ENCODE assay signal across 8 mouse cellular contexts in genomic region chr12:59067095-59067494, GRCm38 (mm10). TPM values are rescaled to one million over a fixed set of nuclear protein-coding genes. Genes with fewer than 3 reads are reported as not detected.
DNase-seq lines count a peak whose midpoint lies in the region; ATAC-seq and TF ChIP-seq lines count a peak whose summit lies in the region.

No protein-coding gene starts in this region.

- H3K4me1 ChIP-seq in heart, embryonic 14.5 days (ENCODE audit: control insufficient read depth in 2 of 2, insufficient read depth in 2 of 2, low read length in 2 of 2) = peaks cover 0 to 8% of the 10 kb centered on the region in 2 experiments; a peak in 2 of 4 replicates
- peaks cover 5 to 9% of the 10 kb centered on the region in 2 experiments for H3K4me1 ChIP-seq in liver, embryonic 14.5 days (replicated peaks; ENCODE audit: control insufficient read depth in 2 of 2, insufficient read depth in 2 of 2, low read length in 1 of 2)
- H3K4me1 ChIP-seq in olfactory bulb, adult 2 months (ENCODE audit: control insufficient read depth, insufficient read depth, low read length) = peaks cover 2% of the 10 kb centered on the region; the same call in 1 of the 2 replicates

- H3K4me3 ChIP-seq in heart, embryonic 14.5 days (ENCODE audit: control insufficient read depth in 1 of 2, insufficient read depth in 1 of 2, low read depth in 1 of 2, low read length in 2 of 2) = peak overlapping the region; percentile 80 to 100
- peak overlapping the region; percentile 82 to 89 for H3K4me3 ChIP-seq in liver, embryonic 14.5 days (ENCODE audit: insufficient read depth in 1 of 2, low read depth in 2 of 2, low read length in 2 of 2)
- H3K4me3 ChIP-seq in olfactory bulb, adult 2 months (ENCODE audit: insufficient read depth, low read depth, low read length) = peak overlapping the region; percentile 96

- no peak for TF ChIP-seq POLR2A in olfactory bulb, adult 2 months (IDR thresholded peaks at IDR 0.05; ENCODE audit: insufficient read depth, low read depth, low read length)

- peak overlapping the region; percentile 88 for H3K27ac ChIP-seq in heart, embryonic 14.5 days (replicated peaks in 1 of 2; ENCODE audit: control insufficient read depth in 1 of 2, insufficient read depth in 1 of 2, low read depth in 2 of 2, low read length in 2 of 2)
- H3K27ac ChIP-seq in liver, embryonic 14.5 days = peak overlapping the region; percentile 48
- peak overlapping the region; percentile 86 for H3K27ac ChIP-seq in olfactory bulb, adult 2 months (ENCODE audit: insufficient read depth, low read depth, low read length)

- H3K36me3 ChIP-seq in heart, embryonic 14.5 days (ENCODE audit: control insufficient read depth, insufficient read depth, low read length) = peaks cover 43% of the 10 kb centered on the region
- peaks cover 42% of the 10 kb centered on the region for H3K36me3 ChIP-seq in liver, embryonic 14.5 days (replicated peaks; ENCODE audit: control insufficient read depth, insufficient read depth, low read depth)

- DNase-seq in heart, postnatal 25 days (ENCODE audit: low spot score) = no peak
- DNase-seq in ZHBTc4 (ENCODE audit: low read depth, low spot score) = peak; percentile 38
- DNase-seq in liver, embryonic 14.5 days (ENCODE audit: low read depth in 3 of 3, low spot score in 3 of 3) = no peak
- DNase-seq in left cerebral cortex, adult 9 months (ENCODE audit: low spot score in 2 of 2) = no peak
- DNase-seq in urinary bladder, postnatal 36 days (ENCODE audit: low spot score in 2 of 2) = no peak

- TF ChIP-seq EP300 in liver, embryonic 14.5 days (IDR thresholded peaks at IDR 0.05; ENCODE audit: low read depth) = no peak

- H3K9me3 ChIP-seq in heart, embryonic 14.5 days (ENCODE audit: control insufficient read depth, low read length) = no peaks in the 10 kb centered on the region
- H3K9me3 ChIP-seq in liver, embryonic 14.5 days (ENCODE audit: control insufficient read depth, low read length) = no peaks in the 10 kb centered on the region

- H3K27me3 ChIP-seq in heart, embryonic 14.5 days (ENCODE audit: control insufficient read depth, insufficient read depth, low read length) = no peaks in the 10 kb centered on the region
- H3K27me3 ChIP-seq in liver, embryonic 14.5 days (ENCODE audit: control insufficient read depth, insufficient read depth, low read length) = no peaks in the 10 kb centered on the region

- no peak for TF ChIP-seq CTCF in liver, embryonic 14.5 days (IDR thresholded peaks at IDR 0.05; ENCODE audit: low read depth)
- TF ChIP-seq CTCF in olfactory bulb, adult 2 months (IDR thresholded peaks at IDR 0.05; ENCODE audit: insufficient read depth, low read depth, low read length) = no peak

- under 1% methylated on average over 41 of the region's 41 CpGs for WGBS in heart, embryonic 14.5 days
- under 1% methylated on average over 41 of the region's 41 CpGs for WGBS in liver, embryonic 14.5 days (ENCODE audit: insufficient replicate concordance)
- under 1% methylated on average over 40 of the region's 41 CpGs for WGBS in olfactory bulb, adult 2 months

- H3K9ac ChIP-seq in heart, embryonic 14.5 days (ENCODE audit: low read length) = peak overlapping the region; percentile 100
- H3K9ac ChIP-seq in liver, embryonic 14.5 days (replicated peaks) = peak overlapping the region; percentile 79

- H3K4me2 ChIP-seq in heart, embryonic 14.5 days (ENCODE audit: low read length) = peak overlapping the region; percentile 92
- H3K4me2 ChIP-seq in liver, embryonic 14.5 days (ENCODE audit: low read depth) = peak overlapping the region; percentile 97

- intact Hi-C loops in heart, postnatal 25 days (cut with DNase I) = loop anchor here (2.0 to 5.0 kb wide), 2 partner anchors 62 to 150 kb away; partner anchors contain the start of gene Fbxo33

- ATAC-seq in heart, embryonic 14.5 days (ENCODE audit: insufficient number of reproducible peaks, insufficient read depth, low FRiP score, low read depth) = peak; percentile 18
- ATAC-seq in granulocyte monocyte progenitor cell, adult 5-6 weeks (replicated peaks; ENCODE audit: poor library complexity, severe bottlenecking) = peak; percentile 23
- peak; percentile 42 for ATAC-seq in liver, embryonic 14.5 days (ENCODE audit: insufficient read depth)

RNA-seq across cellular contexts. Expression of gene Pnn, which starts 0.4 kb away (rescaled TPM):
- 43.9 and 57.7 TPM in 2 replicates for polyA plus RNA-seq in heart, embryonic 14.5 days (2014; fragmentation: Nextera tagmentation; extraction: Ambion mirVana)
- 10 to 100 TPM; 20.0 to 25.4 TPM for total RNA-seq in heart, postnatal 25 days (2021)
- 89.3 and 101 TPM in 2 replicates for total RNA-seq in granulocyte monocyte progenitor cell, adult 5-6 weeks (2014; fragmentation: Nextera tagmentation)
- 104 and 113 TPM in 2 replicates for total RNA-seq in granulocyte monocyte progenitor cell, adult 5-6 weeks (2017)
- polyA plus RNA-seq in liver, embryonic 14.5 days (2012; rRNA removed) = 19.2 and 43.8 TPM in 2 replicates
- 27.3 and 29.9 TPM in 2 replicates for polyA plus RNA-seq in liver, embryonic 14.5 days (2014; fragmentation: Nextera tagmentation; extraction: Ambion mirVana)
- 140 and 742 TPM in 2 replicates for polyA plus RNA-seq in olfactory bulb, adult 2 months (2012; ENCODE audit: insufficient read depth, insufficient read length, low replicate concordance, missing spikeins)

RNA-seq across cellular contexts. Expression of gene Trappc6b, which starts 5.8 kb away (rescaled TPM):
- polyA plus RNA-seq in heart, embryonic 14.5 days (2014; fragmentation: Nextera tagmentation; extraction: Ambion mirVana) = 62.3 and 69.3 TPM in 2 replicates
- 10 to 100 TPM; 64.8 to 67.3 TPM for total RNA-seq in heart, postnatal 25 days (2021)
- total RNA-seq in granulocyte monocyte progenitor cell, adult 5-6 weeks (2014; fragmentation: Nextera tagmentation) = 25.7 and 58.6 TPM in 2 replicates
- total RNA-seq in granulocyte monocyte progenitor cell, adult 5-6 weeks (2017) = 49.7 and 53.6 TPM in 2 replicates
- 26.8 and 36.4 TPM in 2 replicates for polyA plus RNA-seq in liver, embryonic 14.5 days (2012; rRNA removed)
- 32.3 and 34.3 TPM in 2 replicates for polyA plus RNA-seq in liver, embryonic 14.5 days (2014; fragmentation: Nextera tagmentation; extraction: Ambion mirVana)
- not detected in 2 replicates for polyA plus RNA-seq in olfactory bulb, adult 2 months (2012; ENCODE audit: insufficient read depth, insufficient read length, low replicate concordance, missing spikeins)

RNA-seq across cellular contexts. Expression of gene Mia2, which starts 28.5 kb away (rescaled TPM):
- 33.2 and 40.0 TPM in 2 replicates for polyA plus RNA-seq in heart, embryonic 14.5 days (2014; fragmentation: Nextera tagmentation; extraction: Ambion mirVana)
- total RNA-seq in heart, postnatal 25 days (2021) = 10 to 100 TPM; 86.1 to 96.0 TPM
- 86.2 and 124 TPM in 2 replicates for total RNA-seq in granulocyte monocyte progenitor cell, adult 5-6 weeks (2014; fragmentation: Nextera tagmentation)
- 119 and 151 TPM in 2 replicates for total RNA-seq in granulocyte monocyte progenitor cell, adult 5-6 weeks (2017)
- 26.9 and 31.7 TPM in 2 replicates for polyA plus RNA-seq in liver, embryonic 14.5 days (2012; rRNA removed)
- polyA plus RNA-seq in liver, embryonic 14.5 days (2014; fragmentation: Nextera tagmentation; extraction: Ambion mirVana) = 42.6 and 43.4 TPM in 2 replicates
- polyA plus RNA-seq in olfactory bulb, adult 2 months (2012; ENCODE audit: insufficient read depth, insufficient read length, low replicate concordance, missing spikeins) = 493 TPM in 1 of 2 replicates, not detected in the other

RNA-seq across cellular contexts. Expression of gene Gemin2, which starts 53.9 kb away (rescaled TPM):
- 18.2 and 19.8 TPM in 2 replicates for polyA plus RNA-seq in heart, embryonic 14.5 days (2014; fragmentation: Nextera tagmentation; extraction: Ambion mirVana)
- total RNA-seq in heart, postnatal 25 days (2021) = 1 to 10 TPM; 6.1 to 6.5 TPM
- 23.0 and 23.4 TPM in 2 replicates for total RNA-seq in granulocyte monocyte progenitor cell, adult 5-6 weeks (2014; fragmentation: Nextera tagmentation)
- total RNA-seq in granulocyte monocyte progenitor cell, adult 5-6 weeks (2017) = 14.0 and 22.3 TPM in 2 replicates
- polyA plus RNA-seq in liver, embryonic 14.5 days (2012; rRNA removed) = 7.6 and 10.2 TPM in 2 replicates
- polyA plus RNA-seq in liver, embryonic 14.5 days (2014; fragmentation: Nextera tagmentation; extraction: Ambion mirVana) = 14.3 and 14.5 TPM in 2 replicates
- polyA plus RNA-seq in olfactory bulb, adult 2 months (2012; ENCODE audit: insufficient read depth, insufficient read length, low replicate concordance, missing spikeins) = not detected in 2 replicates

RNA-seq across cellular contexts. Expression of gene Sec23a, which starts 55.3 kb away (rescaled TPM):
- polyA plus RNA-seq in heart, embryonic 14.5 days (2014; fragmentation: Nextera tagmentation; extraction: Ambion mirVana) = 76.9 and 82.8 TPM in 2 replicates
- 10 to 100 TPM; 38.1 to 45.1 TPM for total RNA-seq in heart, postnatal 25 days (2021)
- 12.5 and 14.4 TPM in 2 replicates for total RNA-seq in granulocyte monocyte progenitor cell, adult 5-6 weeks (2014; fragmentation: Nextera tagmentation)
- 20.9 and 23.7 TPM in 2 replicates for total RNA-seq in granulocyte monocyte progenitor cell, adult 5-6 weeks (2017)
- polyA plus RNA-seq in liver, embryonic 14.5 days (2012; rRNA removed) = 8.0 and 10.6 TPM in 2 replicates
- polyA plus RNA-seq in liver, embryonic 14.5 days (2014; fragmentation: Nextera tagmentation; extraction: Ambion mirVana) = 23.7 and 25.1 TPM in 2 replicates
- not detected in 2 replicates for polyA plus RNA-seq in olfactory bulb, adult 2 months (2012; ENCODE audit: insufficient read depth, insufficient read length, low replicate concordance, missing spikeins)

Comparison
In these comparisons a context has a peak if more than half of its experiments do, and no peak if none do; other contexts are left out.
1. RNA of gene Mia2, which starts 28.5 kb away (polyA plus RNA-seq): 493 TPM in olfactory bulb, adult 2 months; 26.9 to 43.4 TPM in liver, embryonic 14.5 days and 33.2 to 40.0 TPM in heart, embryonic 14.5 days; every median in the first group is over 10 times any median in the second.
2. Peak in every context shown above with its lines, with median percentiles within 50 percentile points of each other: ATAC-seq, H3K27ac ChIP-seq and H3K4me3 ChIP-seq.